In the genomic region with DNA sequence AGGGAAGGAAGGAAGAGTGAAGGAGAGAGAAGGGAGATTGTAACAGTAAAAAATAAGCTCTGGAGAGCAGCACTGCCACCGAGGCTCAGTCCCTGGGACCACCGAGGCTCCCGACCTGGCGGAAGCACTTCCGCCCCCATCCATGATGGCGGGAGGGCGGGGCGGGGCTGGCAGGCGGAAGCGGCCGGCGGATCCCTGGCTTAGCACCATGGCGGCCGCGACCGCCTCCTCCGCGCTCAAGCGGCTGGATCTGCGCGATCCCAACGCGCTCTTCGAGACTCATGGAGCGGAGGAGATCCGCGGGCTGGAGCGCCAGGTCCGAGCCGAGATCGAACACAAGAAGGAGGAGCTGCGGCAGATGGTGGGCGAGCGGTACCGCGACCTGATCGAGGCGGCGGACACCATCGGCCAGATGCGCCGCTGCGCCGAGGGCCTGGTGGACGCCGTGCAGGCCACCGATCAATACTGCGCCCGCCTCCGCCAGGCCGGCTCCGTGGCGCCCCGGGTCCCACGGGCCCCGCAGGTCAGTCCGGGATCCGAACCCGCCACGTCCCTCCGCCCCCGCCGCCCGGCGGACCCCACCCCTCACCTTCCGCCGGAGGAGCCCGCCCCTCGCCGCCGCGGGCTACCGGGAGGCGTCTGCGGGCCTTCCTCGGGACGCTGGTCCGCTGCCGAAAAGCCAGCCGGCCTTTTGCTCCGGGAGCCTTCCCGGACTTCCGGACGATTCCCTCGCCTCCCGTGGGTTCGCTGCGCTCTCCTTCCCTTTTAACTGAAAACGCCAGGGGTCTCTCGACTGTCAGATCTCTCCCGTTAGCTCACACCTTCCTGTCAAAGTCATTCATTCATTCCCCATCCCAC, we compare ENCODE assay signal across 8 mouse cellular contexts. TPM values are rescaled to one million over a fixed set of nuclear protein-coding genes. Genes with fewer than 3 reads are reported as not detected.
DNase-seq lines count a peak whose midpoint lies in the region; ATAC-seq and TF ChIP-seq lines count a peak whose summit lies in the region.

A gene (minus strand): TSS at position 727 of the 858 bp plus-strand sequence.

- intact Hi-C loops in heart, adult 2 months (cut with DNase I): loop anchor here (1.0 to 2.0 kb wide), 2 partner anchors 35 to 161 kb away; a partner anchor contains a TSS

- peak within 1 kb of the TSS; percentile 100 for H3K4me3 ChIP-seq in heart, adult 2 months
- peak within 1 kb of the TSS; percentile 84 for H3K4me3 ChIP-seq in limb, embryonic 15.5 days
- H3K4me3 ChIP-seq in midbrain, embryonic 16.5 days (ENCODE audit: low read depth, low read length): peak within 1 kb of the TSS; percentile 90

- H3K9me3 ChIP-seq in limb, embryonic 15.5 days: no peaks in the 10 kb centered on the region
- H3K9me3 ChIP-seq in midbrain, embryonic 16.5 days (replicated peaks; ENCODE audit: control insufficient read depth, low read length, poor library complexity, severe bottlenecking): no peaks in the 10 kb centered on the region

- H3K27me3 ChIP-seq in heart, adult 2 months (ENCODE audit: control insufficient read depth, insufficient read depth, low read length): no peaks in the 10 kb centered on the region
- H3K27me3 ChIP-seq in limb, embryonic 15.5 days: no peaks in the 10 kb centered on the region
- H3K27me3 ChIP-seq in midbrain, embryonic 16.5 days (ENCODE audit: control insufficient read depth, insufficient read depth, low read depth, low read length): no peaks in the 10 kb centered on the region

- peak; percentile 79 for DNase-seq in 3134 (ENCODE audit: extremely low read depth, insufficient read length, low spot score)
- peak; percentile 72 to 91 for DNase-seq in adrenal gland, adult (ENCODE audit: inconsistent age in 2 of 2, low spot score in 1 of 2)
- peak; percentile 85 for DNase-seq in embryo, embryonic 9.5 days (ENCODE audit: extremely low spot score)
- DNase-seq in heart, adult 2 months: peak; percentile 81 to 82
- DNase-seq in kidney, adult 18-20 months: peak; percentile 79
- DNase-seq in spleen, postnatal 36 days (ENCODE audit: low spot score in 2 of 2): peak; percentile 56 to 63

- peak within 1 kb of the TSS; percentile 70 for H3K4me2 ChIP-seq in limb, embryonic 15.5 days
- peak within 1 kb of the TSS; percentile 69 for H3K4me2 ChIP-seq in midbrain, embryonic 16.5 days (ENCODE audit: low read length)

- peak within 1 kb of the TSS; percentile 97 for H3K9ac ChIP-seq in heart, adult 2 months (ENCODE audit: low read depth, low read length)
- peak within 1 kb of the TSS; percentile 89 for H3K9ac ChIP-seq in limb, embryonic 15.5 days
- H3K9ac ChIP-seq in midbrain, embryonic 16.5 days (ENCODE audit: low read depth, low read length): peak within 1 kb of the TSS; percentile 95

- under 1% methylated on average over 91 of the region's 91 CpGs for WGBS in heart, adult 2 months
- under 1% methylated on average over 90 of the region's 91 CpGs for WGBS in limb, embryonic 15.5 days
- WGBS in midbrain, embryonic 16.5 days: under 1% methylated on average over 91 of the region's 91 CpGs

- TF ChIP-seq POLR2A in heart, adult 2 months (IDR thresholded peaks at IDR 0.05; ENCODE audit: insufficient read depth, low read depth, low read length): peak; percentile 72

- no peaks in the 10 kb centered on the region for H3K79me2 ChIP-seq in heart, adult 2 months (replicated peaks; ENCODE audit: control insufficient read depth, insufficient read depth, low read length)

- TF ChIP-seq CTCF in heart, adult 2 months (IDR thresholded peaks at IDR 0.05): no peak

- peaks cover 1% of the 10 kb centered on the region; the same call in 1 of the 2 replicates for H3K4me1 ChIP-seq in heart, adult 2 months (ENCODE audit: control insufficient read depth, insufficient read depth, low read length)
- peaks cover 39% of the 10 kb centered on the region for H3K4me1 ChIP-seq in limb, embryonic 15.5 days
- peaks cover 14% of the 10 kb centered on the region for H3K4me1 ChIP-seq in midbrain, embryonic 16.5 days (ENCODE audit: control insufficient read depth, insufficient read depth, low read length)

- peak within 1 kb of the TSS; percentile 96 for H3K27ac ChIP-seq in heart, adult 2 months
- H3K27ac ChIP-seq in limb, embryonic 15.5 days: peak within 1 kb of the TSS; percentile 91
- peak within 1 kb of the TSS; percentile 90 for H3K27ac ChIP-seq in midbrain, embryonic 16.5 days (ENCODE audit: low read length)

- no peaks in the 10 kb centered on the region for H3K36me3 ChIP-seq in heart, adult 2 months (ENCODE audit: control insufficient read depth, insufficient read depth, low read length)
- peaks cover 30% of the 10 kb centered on the region for H3K36me3 ChIP-seq in limb, embryonic 15.5 days
- peaks cover 18% of the 10 kb centered on the region for H3K36me3 ChIP-seq in midbrain, embryonic 16.5 days (ENCODE audit: control insufficient read depth, insufficient read depth, low read length)

- TF ChIP-seq EP300 in heart, adult 2 months (IDR thresholded peaks at IDR 0.05; ENCODE audit: insufficient read depth, low read depth, low read length): 0 out of 2 replicates have a peak, but pooled peaks have one; percentile 34

- ATAC-seq in limb, embryonic 15.5 days (ENCODE audit: insufficient number of reproducible peaks, low FRiP score, low TSS enrichment, low read depth): peak; percentile 65; the same call in 1 of the 2 replicates
- peak; percentile 85 for ATAC-seq in midbrain, embryonic 16.5 days

RNA-seq across cellular contexts. Expression of the gene that starts here (rescaled TPM):
- 1 to 10 TPM; 2.6 to 2.7 TPM for total RNA-seq in heart, adult 2 months (2021)
- polyA plus RNA-seq in heart, adult 2 months (2012; rRNA removed): 3.7 and 5.6 TPM in 2 replicates
- 30.0 and 30.1 TPM in 2 replicates for polyA plus RNA-seq in limb, embryonic 15.5 days (2015; fragmentation: Nextera tagmentation; extraction: Ambion mirVana)
- 37.6 and 38.5 TPM in 2 replicates for polyA plus RNA-seq in midbrain, embryonic 16.5 days (2015; fragmentation: Nextera tagmentation; extraction: Ambion mirVana)

Comparison
In these comparisons a context has a peak if more than half of its experiments do, and no peak if none do; other contexts are left out.
1. Peak in every context shown above with its lines: DNase-seq, ATAC-seq, H3K4me3 ChIP-seq and H3K27ac ChIP-seq.